Mouse (Mus musculus): ENCODE results near the gene 5730596B20Rik. TPM values are rescaled to one million over a fixed set of nuclear protein-coding genes. Genes with fewer than 3 reads are reported as not detected.

The 5730596B20Rik gene
- polyA plus RNA-seq, 1 experiment from 2014 or later = 3.4 TPM

GRCm38 (mm10) chr6:52211961-52212360 is 34.7 kb downstream of the 5730596B20Rik start:
- Histone ChIP-seq H3K36me3 (ENCODE audit: control insufficient read depth, insufficient read depth, low read length) (no peaks in the 10 kb centered on the region), H3K4me2 (ENCODE audit: low read length) (peak overlapping the region; percentile 38), H3K4me3 (ENCODE audit: low read length) (peak overlapping the region; percentile 30), H3K27ac (ENCODE audit: low read depth, low read length) (peak overlapping the region; percentile 54; the same call in 1 of the 2 replicates), H3K4me1 (ENCODE audit: control insufficient read depth, insufficient read depth, low read depth, low read length) (no peaks in the 10 kb centered on the region; the same call in 1 of the 2 replicates), H3K27me3 (replicated peaks; ENCODE audit: control insufficient read depth, insufficient read depth, low read length) (peaks cover 79% of the 10 kb centered on the region), H3K9ac (ENCODE audit: low read depth, low read length) (peak overlapping the region; percentile 41), H3K9me3 (ENCODE audit: control insufficient read depth, low read length) (no peaks in the 10 kb centered on the region)
- ATAC-seq = no peak
- 4% methylated on average over 13 of the region's 13 CpGs for WGBS

GRCm38 (mm10) chr6:52212556-52213118 is 35.3 kb downstream of the 5730596B20Rik start:
- Histone ChIP-seq H3K9ac (ENCODE audit: low read depth, low read length) (no peak overlapping the region), H3K4me3 (ENCODE audit: low read length) (peak overlapping the region; percentile 30), H3K36me3 (ENCODE audit: control insufficient read depth, insufficient read depth, low read length) (no peaks in the 10 kb centered on the region), H3K27ac (ENCODE audit: low read depth, low read length) (peak overlapping the region; percentile 48), H3K27me3 (replicated peaks; ENCODE audit: control insufficient read depth, insufficient read depth, low read length) (peaks cover 72% of the 10 kb centered on the region), H3K4me2 (ENCODE audit: low read length) (peak overlapping the region; percentile 23), H3K4me1 (ENCODE audit: control insufficient read depth, insufficient read depth, low read depth, low read length) (no peaks in the 10 kb centered on the region; the same call in 1 of the 2 replicates), H3K9me3 (ENCODE audit: control insufficient read depth, low read length) (no peaks in the 10 kb centered on the region)
- 4% methylated on average over 22 of the region's 22 CpGs for WGBS
- ATAC-seq = no peak

GRCm38 (mm10) chr6:52213119-52213986 is 36.1 kb downstream of the 5730596B20Rik start, which contains the start of the genes Hoxa3 and Gm28308:
Gene Hoxa3 (minus strand): TSS chr6:52213336.
Gene Gm28308 (minus strand): TSS chr6:52213339.
- 8% methylated on average over 38 of the region's 38 CpGs for WGBS
- Histone ChIP-seq H3K4me1 (ENCODE audit: control insufficient read depth, insufficient read depth, low read depth, low read length) (no peaks in the 10 kb centered on the region; the same call in 1 of the 2 replicates), H3K9ac (ENCODE audit: low read depth, low read length) (no peak within 1 kb of the TSS; the same call in 1 of the 2 replicates), H3K27me3 (replicated peaks; ENCODE audit: control insufficient read depth, insufficient read depth, low read length) (peaks cover 69% of the 10 kb centered on the region), H3K9me3 (ENCODE audit: control insufficient read depth, low read length) (no peaks in the 10 kb centered on the region), H3K4me2 (ENCODE audit: low read length) (peak within 1 kb of the TSS; percentile 38), H3K36me3 (ENCODE audit: control insufficient read depth, insufficient read depth, low read length) (no peaks in the 10 kb centered on the region), H3K27ac (ENCODE audit: low read depth, low read length) (peak within 1 kb of the TSS; percentile 54), H3K4me3 (ENCODE audit: low read length) (peak within 1 kb of the TSS; percentile 30)
- no peak for ATAC-seq

DNA sequence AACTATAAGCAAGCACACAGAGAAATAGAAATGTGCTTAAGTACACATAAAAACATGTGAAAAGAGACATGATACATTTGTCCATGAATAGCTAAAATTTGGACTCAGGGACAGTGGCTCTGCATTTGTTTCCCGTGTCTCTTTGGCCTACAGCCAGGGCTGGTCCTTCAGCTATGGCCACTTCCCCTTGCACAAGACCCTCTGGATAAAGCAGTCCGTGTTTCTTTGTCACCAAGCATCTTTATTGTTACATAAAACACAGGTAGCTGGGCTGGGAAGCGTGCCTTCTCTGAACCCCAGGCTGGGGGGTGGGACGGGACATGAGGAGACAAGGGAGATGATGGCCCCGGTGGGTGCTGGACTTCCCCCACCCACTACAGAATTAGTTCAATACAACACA is 37.0 kb downstream of the 5730596B20Rik start:
- Histone ChIP-seq H3K36me3 (ENCODE audit: control insufficient read depth, insufficient read depth, low read length) (no peaks in the 10 kb centered on the region), H3K4me1 (ENCODE audit: control insufficient read depth, insufficient read depth, low read depth, low read length) (no peaks in the 10 kb centered on the region; the same call in 1 of the 2 replicates), H3K9ac (ENCODE audit: low read depth, low read length) (no peak overlapping the region), H3K27ac (ENCODE audit: low read depth, low read length) (no peak overlapping the region), H3K9me3 (ENCODE audit: control insufficient read depth, low read length) (no peaks in the 10 kb centered on the region), H3K4me2 (ENCODE audit: low read length) (no peak overlapping the region), H3K4me3 (ENCODE audit: low read length) (no peak overlapping the region), H3K27me3 (replicated peaks; ENCODE audit: control insufficient read depth, insufficient read depth, low read length) (peaks cover 70% of the 10 kb centered on the region)
- ATAC-seq = no peak
- WGBS = 17% methylated on average over 5 of the region's 5 CpGs

- Histone ChIP-seq H3K4me2 (ENCODE audit: low read length) (no peak overlapping the region), H3K9ac (ENCODE audit: low read depth, low read length) (no peak overlapping the region), H3K27ac (ENCODE audit: low read depth, low read length) (no peak overlapping the region), H3K27me3 (replicated peaks; ENCODE audit: control insufficient read depth, insufficient read depth, low read length) (peaks cover 69% of the 10 kb centered on the region), H3K4me1 (ENCODE audit: control insufficient read depth, insufficient read depth, low read depth, low read length) (no peaks in the 10 kb centered on the region; the same call in 1 of the 2 replicates), H3K9me3 (ENCODE audit: control insufficient read depth, low read length) (no peaks in the 10 kb centered on the region), H3K4me3 (ENCODE audit: low read length) (no peak overlapping the region), H3K36me3 (ENCODE audit: control insufficient read depth, insufficient read depth, low read length) (no peaks in the 10 kb centered on the region)
- WGBS = 25% methylated on average over 3 of the region's 3 CpGs
- ATAC-seq = no peak
These were observed 37.8 kb downstream of the 5730596B20Rik start for GRCm38 (mm10) chr6:52215070-52215469.

DNA sequence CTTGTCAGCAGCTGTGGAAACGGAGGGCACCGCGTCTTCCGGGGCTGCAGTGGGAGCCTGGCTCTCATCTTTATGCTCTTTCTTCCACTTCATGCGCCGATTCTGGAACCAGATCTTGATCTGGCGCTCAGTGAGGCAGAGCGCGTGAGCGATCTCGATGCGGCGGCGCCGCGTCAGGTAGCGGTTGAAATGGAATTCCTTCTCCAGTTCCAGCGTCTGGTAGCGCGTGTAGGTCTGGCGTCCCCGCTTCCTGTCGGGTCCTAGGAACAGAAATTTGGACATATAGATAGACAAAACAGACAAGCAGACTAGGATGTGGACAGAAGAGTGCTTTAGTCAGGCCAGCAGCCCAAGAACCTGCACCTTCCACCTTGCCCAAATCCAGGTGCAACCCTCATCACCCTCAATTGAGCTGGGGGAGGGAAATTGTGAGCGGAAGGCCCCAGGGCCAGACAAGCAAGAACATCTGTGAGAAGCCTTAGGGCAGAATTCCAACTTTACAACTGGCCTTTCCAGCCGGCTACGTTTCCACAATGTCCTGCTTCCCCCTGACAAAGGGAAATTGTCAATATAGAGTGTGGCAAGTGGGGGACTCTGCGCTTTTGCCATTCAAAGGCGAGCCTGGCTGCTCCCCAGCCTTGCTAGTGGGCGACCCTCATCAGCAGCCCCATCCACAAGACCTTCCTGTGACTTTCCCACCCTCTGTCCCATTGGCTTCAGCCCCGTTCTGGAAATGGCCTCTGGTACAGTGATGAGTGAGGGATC is 38.7 kb downstream of the 5730596B20Rik start:
- no peak overlapping the region for H3K9ac ChIP-seq (ENCODE audit: low read depth, low read length)

GRCm38 (mm10) chr6:52216691-52217458 is 39.6 kb downstream of the 5730596B20Rik start:
- WGBS = 2% methylated on average over 60 of the region's 60 CpGs
- H3K4me1 ChIP-seq (ENCODE audit: control insufficient read depth, insufficient read depth, low read depth, low read length) = peaks cover 7% of the 10 kb centered on the region
- H3K4me3 ChIP-seq (ENCODE audit: low read length) = peak overlapping the region; percentile 33
- H3K36me3 ChIP-seq (ENCODE audit: control insufficient read depth, insufficient read depth, low read length) = no peaks in the 10 kb centered on the region
- peak overlapping the region; percentile 35; the same call in 1 of the 2 replicates for H3K9ac ChIP-seq (ENCODE audit: low read depth, low read length)
- H3K27ac ChIP-seq (ENCODE audit: low read depth, low read length) = peak overlapping the region; percentile 23; the same call in 1 of the 2 replicates
- no peak for ATAC-seq
- H3K9me3 ChIP-seq (ENCODE audit: control insufficient read depth, low read length) = no peaks in the 10 kb centered on the region
- H3K27me3 ChIP-seq (replicated peaks; ENCODE audit: control insufficient read depth, insufficient read depth, low read length) = peaks cover 68% of the 10 kb centered on the region
- H3K4me2 ChIP-seq (ENCODE audit: low read length) = peak overlapping the region; percentile 43

More for the DNA sequence above, 38.7 kb downstream of the 5730596B20Rik start:
- H3K4me1 ChIP-seq (ENCODE audit: control insufficient read depth, insufficient read depth, low read depth, low read length) = no peaks in the 10 kb centered on the region; the same call in 1 of the 2 replicates
- peaks cover 67% of the 10 kb centered on the region for H3K27me3 ChIP-seq (replicated peaks; ENCODE audit: control insufficient read depth, insufficient read depth, low read length)
- 2% methylated on average over 30 of the region's 30 CpGs for WGBS
- no peak overlapping the region for H3K27ac ChIP-seq (ENCODE audit: low read depth, low read length)
- H3K4me2 ChIP-seq (ENCODE audit: low read length) = peak overlapping the region; percentile 34; the same call in 1 of the 2 replicates
- H3K36me3 ChIP-seq (ENCODE audit: control insufficient read depth, insufficient read depth, low read length) = no peaks in the 10 kb centered on the region
- ATAC-seq = no peak
- peak overlapping the region; percentile 11; the same call in 1 of the 2 replicates for H3K4me3 ChIP-seq (ENCODE audit: low read length)
- H3K9me3 ChIP-seq (ENCODE audit: control insufficient read depth, low read length) = no peaks in the 10 kb centered on the region

DNA sequence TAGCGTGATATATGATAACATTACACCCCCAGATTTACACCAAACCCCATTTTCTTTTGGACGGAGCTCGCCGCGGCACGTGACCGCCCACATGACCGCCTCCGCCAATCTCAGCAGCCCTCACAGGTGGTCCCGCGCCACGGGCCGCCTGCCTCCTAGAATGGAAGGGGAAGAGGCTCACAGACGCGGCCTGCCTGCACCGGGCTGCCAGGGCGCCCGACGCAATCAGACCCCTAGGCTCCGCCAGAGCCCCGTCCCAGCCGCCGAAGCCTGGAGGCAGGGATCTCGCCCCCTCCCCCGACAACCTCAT is 40.1 kb downstream of the 5730596B20Rik start:
- WGBS = 2% methylated on average over 21 of the region's 25 CpGs
- Histone ChIP-seq H3K4me3 (ENCODE audit: low read length) (peak overlapping the region; percentile 33), H3K36me3 (ENCODE audit: control insufficient read depth, insufficient read depth, low read length) (no peaks in the 10 kb centered on the region), H3K9ac (ENCODE audit: low read depth, low read length) (no peak overlapping the region), H3K4me2 (ENCODE audit: low read length) (peak overlapping the region; percentile 43), H3K4me1 (ENCODE audit: control insufficient read depth, insufficient read depth, low read depth, low read length) (peaks cover 7% of the 10 kb centered on the region), H3K27me3 (replicated peaks; ENCODE audit: control insufficient read depth, insufficient read depth, low read length) (peaks cover 69% of the 10 kb centered on the region), H3K9me3 (ENCODE audit: control insufficient read depth, low read length) (no peaks in the 10 kb centered on the region), H3K27ac (ENCODE audit: low read depth, low read length) (no peak overlapping the region)
- peak; percentile 56; the same call in 1 of the 2 replicates for ATAC-seq

Measured in hindbrain, embryonic 16.5 days (tissue).